Mouse (Mus musculus) megakaryocyte, embryonic 14.5 days (primary cell): Measurements from ENCODE around the gene Gm9639. TPM values are rescaled to one million over a fixed set of nuclear protein-coding genes. Genes with fewer than 3 reads are reported as not detected.

Source experiments
- polyA plus RNA-seq: library from polyadenylated mRNA; stranded (reverse); fragments of >175 nt; gene quantifications from 2 replicates; pipeline ENCODE4 v1.2.3, GENCODE M21; 2012; ENCODE audit warnings: low replicate concordance; ENCODE audit not compliant: insufficient read depth

The Gm9639 gene
- polyA plus RNA-seq, 1 experiment = not detected

Other genes with a start within 250 kb of the Gm9639 start
- gene Pttg1ip, start 213.4 kb downstream of the Gm9639 start, polyA plus RNA-seq = 284 and 814 TPM in 2 replicates
- gene Sumo3, start 189.0 kb downstream of the Gm9639 start, polyA plus RNA-seq = 11.6 and 90.7 TPM in 2 replicates
- 9.0 and 23.2 TPM in 2 replicates for gene Gm49325, start 188.9 kb downstream of the Gm9639 start, polyA plus RNA-seq
- 14.2 and 28.4 TPM in 2 replicates for gene Ube2g2, start 172.8 kb downstream of the Gm9639 start, polyA plus RNA-seq
- gene Tspear, start 108.5 kb downstream of the Gm9639 start, polyA plus RNA-seq = 1.0 and 1.3 TPM in 2 replicates
- gene Gm19402, start 104.3 kb downstream of the Gm9639 start, polyA plus RNA-seq = not detected in 2 replicates
- not detected in 2 replicates for gene Gm9508, start 97.8 kb downstream of the Gm9639 start, polyA plus RNA-seq
- not detected in 2 replicates for gene Gm10272, start 88.5 kb downstream of the Gm9639 start, polyA plus RNA-seq
- not detected in 2 replicates for gene Gm10024, start 83.6 kb downstream of the Gm9639 start, polyA plus RNA-seq
- gene Gm10142, start 79.3 kb downstream of the Gm9639 start, polyA plus RNA-seq = not detected in 2 replicates
- not detected in 2 replicates for gene Krtap12-1, start 74.5 kb downstream of the Gm9639 start, polyA plus RNA-seq
- gene Gm10100, start 68.6 kb downstream of the Gm9639 start, polyA plus RNA-seq = not detected in 2 replicates
- not detected in 2 replicates for gene Gm18596, start 52.4 kb downstream of the Gm9639 start, polyA plus RNA-seq
- not detected in 2 replicates for gene Gm9736, start 43.7 kb downstream of the Gm9639 start, polyA plus RNA-seq
- not detected in 2 replicates for gene Gm3233, start 35.4 kb downstream of the Gm9639 start, polyA plus RNA-seq
- gene Gm3238, start 23.8 kb downstream of the Gm9639 start, polyA plus RNA-seq = not detected in 2 replicates
- gene Gm7138, start 18.1 kb downstream of the Gm9639 start, polyA plus RNA-seq = not detected in 2 replicates
- gene Gm3250, start 12.5 kb downstream of the Gm9639 start, polyA plus RNA-seq = not detected in 2 replicates
- gene Gm7137, start 6.9 kb downstream of the Gm9639 start, polyA plus RNA-seq = not detected in 2 replicates
- gene Gm19668, start 4.1 kb upstream of the Gm9639 start, polyA plus RNA-seq = not detected in 2 replicates
- gene Gm9507, start 16.8 kb upstream of the Gm9639 start, polyA plus RNA-seq = not detected in 2 replicates
- gene Gm2696, start 19.6 kb upstream of the Gm9639 start, polyA plus RNA-seq = not detected in 2 replicates
- gene Krtap10-4, start 32.0 kb upstream of the Gm9639 start, polyA plus RNA-seq = not detected in 2 replicates
- gene Krtap10-10, start 40.9 kb upstream of the Gm9639 start, polyA plus RNA-seq = not detected in 2 replicates
- gene Gm36176, start 51.7 kb upstream of the Gm9639 start, polyA plus RNA-seq = not detected in 2 replicates
- not detected in 2 replicates for gene Gm10318, start 57.8 kb upstream of the Gm9639 start, polyA plus RNA-seq
- not detected in 2 replicates for gene Gm3285, start 66.9 kb upstream of the Gm9639 start, polyA plus RNA-seq
- 0.03 TPM in 1 of 2 replicates, not detected in the other for gene Lrrc3, start 107.5 kb upstream of the Gm9639 start, polyA plus RNA-seq
- gene Trpm2, start 175.5 kb upstream of the Gm9639 start, polyA plus RNA-seq = 2.7 TPM in 1 of 2 replicates, not detected in the other
- 10.0 and 22.2 TPM in 2 replicates for gene 1810043G02Rik, start 183.4 kb upstream of the Gm9639 start, polyA plus RNA-seq
- 333 and 674 TPM in 2 replicates for gene Pfkl, start 215.0 kb upstream of the Gm9639 start, polyA plus RNA-seq
- not detected in 2 replicates for gene Dnmt3l, start 246.9 kb upstream of the Gm9639 start, polyA plus RNA-seq
- not detected in 2 replicates for gene Aire, start 248.5 kb upstream of the Gm9639 start, polyA plus RNA-seq